Mouse (Mus musculus) kidney, embryonic 15.5 days (tissue): ENCODE data around the gene Psmb1. TPM values are rescaled to one million over a fixed set of nuclear protein-coding genes. Genes with fewer than 3 reads are reported as not detected.
"Not testable (repeated sequence)": the region's sequence is repeated elsewhere in the genome, so short reads cannot be mapped to it uniquely, and the experiment has no call there.

ENCODE experiments used
- ATAC-seq: fragments of 200-750 bp; cut with Nextera tagmentation; replicated peaks from 2 replicates; pipeline ENCODE4 v1.8.0; 2017; ENCODE audit warnings: moderate TSS enrichment; ENCODE audit not compliant: low FRiP score
- H3K27ac ChIP-seq: fragments of 300-500 bp; sonication (generic); 2 replicates; pipeline ENCODE4 v1.5.1; 2015; ENCODE audit warnings: mild to moderate bottlenecking, inconsistent platforms
- H3K27me3 ChIP-seq: fragments of 300-500 bp; sonication (generic); 2 replicates; pipeline ENCODE4 v1.6.1; 2015; ENCODE audit warnings: inconsistent platforms
- H3K36me3 ChIP-seq: fragments of 300-500 bp; sonication (generic); 2 replicates; pipeline ENCODE4 v1.6.1; 2015; ENCODE audit warnings: inconsistent platforms
- H3K4me1 ChIP-seq: fragments of 300-500 bp; sonication (generic); 2 replicates; pipeline ENCODE4 v1.6.1; 2015; ENCODE audit warnings: inconsistent platforms
- H3K4me2 ChIP-seq: fragments of 300-500 bp; sonication (generic); 2 replicates; pipeline ENCODE4 v1.6.1; 2015; ENCODE audit warnings: moderate library complexity, mild to moderate bottlenecking, inconsistent platforms
- H3K4me3 ChIP-seq: fragments of 300-500 bp; sonication (generic); replicated peaks from 2 replicates; pipeline ENCODE4 v1.5.1; 2015; ENCODE audit warnings: mild to moderate bottlenecking, inconsistent platforms
- H3K9ac ChIP-seq: fragments of 300-500 bp; sonication (generic); 2 replicates; pipeline ENCODE4 v1.6.1; 2015; ENCODE audit warnings: mild to moderate bottlenecking, inconsistent platforms
- H3K9me3 ChIP-seq: fragments of 300-500 bp; sonication (generic); replicated peaks from 2 replicates; pipeline ENCODE4 v1.6.1; 2016; ENCODE audit warnings: inconsistent platforms
- WGBS: fragments of 180-500 bp; shearing (Covaris S2); methylation state at CpG from one replicate; pipeline ENCODE4 v1.1.7; 2015; ENCODE audit warnings: mixed read lengths; 5-methylcytosine and 5-hydroxymethylcytosine counted together
- polyA plus RNA-seq: library from polyadenylated mRNA; unstranded; fragments of >200 nt; fragmentation: Nextera tagmentation; extraction: Ambion mirVana; gene quantifications from 2 replicates; pipeline ENCODE4 v1.2.1, GENCODE M21; 2015

Psmb1 gene
- polyA plus RNA-seq, 1 experiment from 2014 or later = 265 TPM

- no peaks in the 10 kb centered on the region for H3K4me1 ChIP-seq
- no peak for ATAC-seq
- WGBS = 94% methylated on average over 2 of the region's 2 CpGs
These were observed 43.0 kb downstream of the Psmb1 start for GRCm38 (mm10) chr17:15456595-15456994.

DNA sequence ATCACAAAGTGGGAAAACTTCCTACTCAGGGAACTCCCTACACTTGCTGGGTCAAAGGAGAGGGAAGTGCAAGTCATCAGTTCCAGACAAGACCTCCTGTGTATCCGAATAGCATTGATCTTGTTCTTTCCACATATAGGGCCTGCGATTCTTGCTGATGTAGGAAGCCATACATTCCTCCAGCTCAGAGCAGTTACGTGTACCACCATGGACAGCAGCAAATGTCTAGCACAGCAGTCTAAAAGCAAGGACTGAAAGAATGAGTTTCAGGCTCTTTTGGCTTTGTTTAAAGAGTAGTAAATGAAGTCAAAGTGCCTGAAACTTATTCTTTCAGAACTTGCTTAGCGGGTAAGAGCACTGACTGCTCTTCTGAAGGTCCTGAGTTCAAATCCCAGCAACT, 44.3 kb downstream of the Psmb1 start:
- Histone ChIP-seq H3K36me3 (no peaks in the 10 kb centered on the region), H3K4me3 (no peak overlapping the region), H3K4me2 (no peak overlapping the region), H3K9me3 (no peaks in the 10 kb centered on the region), H3K4me1 (no peaks in the 10 kb centered on the region), H3K9ac (no peak overlapping the region), H3K27me3 (no peaks in the 10 kb centered on the region), H3K27ac (no peak overlapping the region)
- ATAC-seq = no peak
- WGBS = 64% methylated on average over 4 of the region's 4 CpGs

More at GRCm38 (mm10) chr17:15456595-15456994, 43.0 kb downstream of the Psmb1 start:
- H3K4me3 ChIP-seq = no peak overlapping the region
- no peak overlapping the region for H3K9ac ChIP-seq
- no peak overlapping the region for H3K4me2 ChIP-seq
- no peaks in the 10 kb centered on the region for H3K27me3 ChIP-seq
- no peaks in the 10 kb centered on the region for H3K9me3 ChIP-seq
- H3K27ac ChIP-seq = no peak overlapping the region
- no peaks in the 10 kb centered on the region for H3K36me3 ChIP-seq

DNA sequence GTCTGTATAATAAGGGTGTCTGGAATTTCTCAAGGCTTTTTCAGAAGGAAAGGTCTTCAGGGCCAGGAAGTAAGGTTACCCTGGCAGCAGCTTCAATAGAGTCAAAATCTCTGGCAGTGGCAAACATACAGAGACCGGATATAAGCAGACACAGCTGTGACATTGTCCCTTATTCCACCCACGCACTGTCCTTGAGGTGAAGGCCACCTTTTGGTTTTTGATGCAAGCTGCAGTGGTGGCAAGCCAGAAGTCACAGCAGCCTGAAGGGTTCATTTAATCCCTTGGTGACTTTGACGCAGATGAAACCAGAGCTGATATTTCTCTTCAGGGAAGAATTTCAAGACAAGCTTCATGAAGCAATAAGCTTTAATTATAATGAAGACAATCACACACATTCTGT, 49.9 kb downstream of the Psmb1 start:
- 65% methylated on average over 3 of the region's 3 CpGs for WGBS
- H3K4me3 ChIP-seq = no peak overlapping the region
- H3K36me3 ChIP-seq = no peaks in the 10 kb centered on the region
- no peak overlapping the region for H3K4me2 ChIP-seq
- no peaks in the 10 kb centered on the region for H3K27me3 ChIP-seq
- H3K4me1 ChIP-seq = no peaks in the 10 kb centered on the region
- no peaks in the 10 kb centered on the region for H3K9me3 ChIP-seq
- no peak for ATAC-seq
- no peak overlapping the region for H3K27ac ChIP-seq
- H3K9ac ChIP-seq = no peak overlapping the region

GRCm38 (mm10) chr17:15449144-15449543, 50.4 kb downstream of the Psmb1 start:
- H3K36me3 ChIP-seq, H3K4me3 ChIP-seq, H3K27ac ChIP-seq, H3K4me1 ChIP-seq, ATAC-seq, H3K4me2 ChIP-seq, H3K9me3 ChIP-seq, H3K27me3 ChIP-seq, H3K9ac ChIP-seq: not testable (repeated sequence)
- WGBS = 78% methylated on average over 6 of the region's 6 CpGs

DNA sequence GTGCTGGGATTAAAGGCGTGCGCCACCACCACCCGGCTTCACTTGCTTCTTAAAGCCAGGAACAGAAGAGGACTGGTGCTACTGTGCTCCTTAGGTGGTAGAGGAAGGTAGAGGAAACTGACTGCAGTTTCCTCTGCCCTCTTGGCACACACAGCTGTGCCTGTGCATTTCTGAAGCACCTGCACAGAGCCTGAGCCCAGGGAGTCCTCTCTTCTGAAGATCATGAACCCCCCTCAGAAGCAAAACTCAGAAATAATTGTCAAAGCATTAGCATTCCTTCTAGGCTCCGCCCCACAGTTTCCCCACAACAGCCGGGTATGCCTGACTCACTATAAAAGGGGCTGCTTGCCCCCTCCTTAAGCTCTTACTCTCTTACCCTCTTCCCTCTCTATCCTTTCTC, 51.7 kb downstream of the Psmb1 start:
- H3K27ac ChIP-seq = no peak overlapping the region
- H3K9me3 ChIP-seq = no peaks in the 10 kb centered on the region
- H3K4me3 ChIP-seq = no peak overlapping the region
- H3K4me2 ChIP-seq = no peak overlapping the region
- H3K4me1 ChIP-seq = no peaks in the 10 kb centered on the region
- no peak for ATAC-seq
- H3K9ac ChIP-seq = no peak overlapping the region
- WGBS = 74% methylated on average over 5 of the region's 5 CpGs
- H3K36me3 ChIP-seq = no peaks in the 10 kb centered on the region
- no peaks in the 10 kb centered on the region for H3K27me3 ChIP-seq

DNA sequence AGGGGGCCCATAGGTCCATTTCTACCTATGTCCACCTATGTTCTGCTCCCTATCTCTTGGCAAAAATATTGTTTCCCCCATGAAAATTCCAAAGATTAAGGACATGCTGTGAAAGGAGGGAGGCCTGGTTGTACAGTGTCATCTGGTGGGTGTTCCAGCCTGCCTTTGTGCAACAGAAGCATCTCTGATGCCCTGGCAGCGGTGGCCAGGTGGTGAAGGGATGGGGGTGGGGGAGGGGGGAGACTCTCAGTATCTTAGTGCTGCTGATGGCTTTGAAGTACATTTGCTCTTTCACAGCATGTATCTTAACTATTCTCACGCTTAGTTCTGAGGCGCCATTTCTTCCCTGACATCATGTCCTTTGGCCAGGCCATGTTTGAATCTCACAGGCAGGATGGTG, 54.1 kb downstream of the Psmb1 start:
- no peaks in the 10 kb centered on the region for H3K36me3 ChIP-seq
- no peak overlapping the region for H3K4me2 ChIP-seq
- no peak overlapping the region for H3K9ac ChIP-seq
- H3K4me1 ChIP-seq = peaks cover 11% of the 10 kb centered on the region
- no peaks in the 10 kb centered on the region for H3K9me3 ChIP-seq
- no peak overlapping the region for H3K4me3 ChIP-seq
- 77% methylated on average over 3 of the region's 3 CpGs for WGBS
- no peak for ATAC-seq
- H3K27me3 ChIP-seq = no peaks in the 10 kb centered on the region
- H3K27ac ChIP-seq = no peak overlapping the region

- Histone ChIP-seq H3K4me1 (peaks cover 18% of the 10 kb centered on the region), H3K36me3 (no peaks in the 10 kb centered on the region), H3K9ac (no peak overlapping the region), H3K27ac (peak overlapping the region; percentile 80), H3K27me3 (no peaks in the 10 kb centered on the region), H3K9me3 (no peaks in the 10 kb centered on the region), H3K4me2 (peak overlapping the region; percentile 43), H3K4me3 (peak overlapping the region; percentile 16; the same call in 1 of the 2 replicates)
- peak; percentile 94 for ATAC-seq
- 7% methylated on average over 11 of the region's 11 CpGs for WGBS
These were observed 59.0 kb downstream of the Psmb1 start for GRCm38 (mm10) chr17:15440463-15441121.

- Histone ChIP-seq H3K4me1 (peaks cover 18% of the 10 kb centered on the region), H3K36me3 (no peaks in the 10 kb centered on the region), H3K9me3 (no peaks in the 10 kb centered on the region), H3K27ac (peak overlapping the region; percentile 80), H3K4me3 (no peak overlapping the region), H3K27me3 (no peaks in the 10 kb centered on the region), H3K4me2 (peak overlapping the region; percentile 43), H3K9ac (no peak overlapping the region)
- WGBS = 39% methylated on average over 8 of the region's 8 CpGs
- ATAC-seq = no peak
These were observed 59.5 kb downstream of the Psmb1 start for GRCm38 (mm10) chr17:15440067-15440462.

DNA sequence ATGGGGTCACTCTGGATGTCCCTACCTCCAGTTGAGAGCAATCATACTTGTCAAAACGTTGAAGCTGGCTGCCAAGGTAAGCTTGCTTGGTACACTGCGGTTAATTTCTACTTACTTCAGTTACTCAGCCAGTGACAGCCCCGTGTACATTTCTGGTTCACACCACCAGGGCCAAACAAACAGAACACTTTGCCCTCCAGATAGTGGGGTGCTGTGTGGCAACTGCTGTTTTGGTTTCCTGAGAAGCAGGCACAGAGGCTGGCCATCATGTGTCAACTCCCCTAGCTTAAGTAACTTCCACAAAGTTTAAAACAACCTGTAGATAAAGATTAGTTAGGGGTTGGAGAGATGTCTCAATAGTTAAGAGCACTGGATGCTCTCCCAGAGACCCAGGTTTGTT, 64.8 kb downstream of the Psmb1 start:
- WGBS = 77% methylated on average over 3 of the region's 3 CpGs
- H3K4me2 ChIP-seq = no peak overlapping the region
- no peak for ATAC-seq
- peaks cover 40% of the 10 kb centered on the region for H3K36me3 ChIP-seq
- H3K9ac ChIP-seq = no peak overlapping the region
- no peak overlapping the region for H3K4me3 ChIP-seq
- peaks cover 1% of the 10 kb centered on the region; the same call in 1 of the 2 replicates for H3K4me1 ChIP-seq
- no peaks in the 10 kb centered on the region for H3K9me3 ChIP-seq
- H3K27ac ChIP-seq = no peak overlapping the region
- H3K27me3 ChIP-seq = no peaks in the 10 kb centered on the region

DNA sequence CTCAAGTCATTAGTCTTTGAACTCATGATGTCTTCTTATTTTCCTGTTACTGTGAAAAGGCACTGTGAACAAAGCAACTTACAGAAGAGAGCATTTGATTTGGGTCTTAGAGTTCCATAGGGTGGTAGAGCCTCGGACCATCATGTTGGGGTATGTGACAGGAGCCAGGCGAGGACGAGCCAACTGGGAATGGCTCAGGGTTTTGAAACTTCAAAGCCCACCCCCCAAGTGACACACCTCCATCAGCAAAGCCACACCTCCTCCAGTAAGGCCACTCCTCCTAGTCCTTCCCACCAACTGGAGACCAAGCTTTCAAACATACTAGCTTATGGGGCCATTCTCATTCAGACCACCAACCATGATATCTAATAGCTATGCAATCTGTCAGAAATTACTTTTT, 67.5 kb downstream of the Psmb1 start:
- Histone ChIP-seq H3K9ac (no peak overlapping the region), H3K36me3 (peaks cover 66% of the 10 kb centered on the region), H3K27ac (no peak overlapping the region), H3K9me3 (no peaks in the 10 kb centered on the region), H3K4me1 (no peaks in the 10 kb centered on the region), H3K27me3 (no peaks in the 10 kb centered on the region), H3K4me2 (no peak overlapping the region), H3K4me3 (no peak overlapping the region)
- 81% methylated on average over 3 of the region's 3 CpGs for WGBS
- ATAC-seq = no peak

GRCm38 (mm10) chr17:15431551-15431950, 68.0 kb downstream of the Psmb1 start:
- peaks cover 70% of the 10 kb centered on the region for H3K36me3 ChIP-seq

DNA sequence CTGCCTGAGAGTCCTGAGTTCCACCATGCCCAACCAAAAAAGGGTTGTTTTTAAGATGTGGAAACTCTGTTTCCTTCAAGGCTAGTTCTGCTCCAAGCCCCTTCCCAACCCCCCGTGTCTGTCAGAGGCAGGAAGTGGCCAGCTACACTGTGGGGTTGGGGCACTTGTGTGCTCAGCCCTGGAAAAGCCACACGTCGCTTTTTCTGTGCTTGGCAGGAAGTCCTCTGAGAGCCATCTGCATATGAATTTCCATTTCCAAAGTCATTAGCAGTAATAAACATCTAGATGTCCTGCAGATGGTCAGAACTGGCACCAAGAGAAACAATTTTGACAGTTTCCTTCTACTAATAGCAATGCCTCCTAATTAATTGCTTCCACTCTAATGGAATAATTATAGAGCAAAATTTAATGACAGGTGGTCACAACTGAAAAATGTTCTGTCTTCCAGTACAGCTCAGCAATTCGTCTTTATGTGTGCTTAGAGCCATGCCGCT, 68.5 kb downstream of the Psmb1 start:
- Histone ChIP-seq H3K9me3 (no peaks in the 10 kb centered on the region), H3K36me3 (peaks cover 73% of the 10 kb centered on the region), H3K4me2 (no peak overlapping the region), H3K4me3 (no peak overlapping the region), H3K27me3 (no peaks in the 10 kb centered on the region), H3K9ac (no peak overlapping the region), H3K27ac (no peak overlapping the region), H3K4me1 (no peaks in the 10 kb centered on the region)
- WGBS = 51% methylated on average over 5 of the region's 5 CpGs
- no peak for ATAC-seq

More at GRCm38 (mm10) chr17:15431551-15431950, 68.0 kb downstream of the Psmb1 start:
- Histone ChIP-seq H3K9ac (no peak overlapping the region), H3K27ac (no peak overlapping the region), H3K4me3 (no peak overlapping the region), H3K4me2 (no peak overlapping the region), H3K4me1 (no peaks in the 10 kb centered on the region), H3K9me3 (no peaks in the 10 kb centered on the region), H3K27me3 (no peaks in the 10 kb centered on the region)
- no peak for ATAC-seq
- WGBS = 92% methylated on average over 4 of the region's 4 CpGs

DNA sequence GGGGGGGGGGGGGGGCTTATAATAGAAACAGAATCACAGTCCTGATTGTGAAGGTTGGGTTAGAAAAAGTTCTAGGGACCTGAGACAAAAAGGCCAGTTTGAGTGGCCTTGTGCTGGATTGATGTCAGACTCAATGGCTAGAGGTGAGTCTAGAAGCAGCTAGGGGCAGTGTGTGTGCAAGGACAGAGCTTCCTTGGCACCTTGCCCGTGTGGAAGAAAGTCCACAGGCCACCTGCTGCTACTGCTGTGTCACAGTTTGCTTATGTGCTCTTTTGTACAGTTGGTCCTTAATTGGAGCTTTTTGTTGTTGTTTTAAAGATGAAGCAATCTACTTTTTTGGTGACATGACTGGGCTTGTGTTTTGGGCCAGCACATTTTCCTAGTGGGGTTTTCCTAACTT, 69.6 kb downstream of the Psmb1 start:
- H3K4me1 ChIP-seq = no peaks in the 10 kb centered on the region
- no peaks in the 10 kb centered on the region for H3K27me3 ChIP-seq
- H3K9ac ChIP-seq = no peak overlapping the region
- peaks cover 84% of the 10 kb centered on the region for H3K36me3 ChIP-seq
- H3K9me3 ChIP-seq = no peaks in the 10 kb centered on the region
- no peak for ATAC-seq
- H3K4me2 ChIP-seq = no peak overlapping the region
- no peak overlapping the region for H3K27ac ChIP-seq
- no peak overlapping the region for H3K4me3 ChIP-seq
- WGBS = 39% methylated on average over 1 of the region's 1 CpGs
